Mouse (Mus musculus): ENCODE results near the gene Gcnt1. TPM values are rescaled to one million over a fixed set of nuclear protein-coding genes. Genes with fewer than 3 reads are reported as not detected.

Gene Gcnt1
- total RNA-seq, 2 experiments from 2014 or later, result 4.7 TPM

DNA sequence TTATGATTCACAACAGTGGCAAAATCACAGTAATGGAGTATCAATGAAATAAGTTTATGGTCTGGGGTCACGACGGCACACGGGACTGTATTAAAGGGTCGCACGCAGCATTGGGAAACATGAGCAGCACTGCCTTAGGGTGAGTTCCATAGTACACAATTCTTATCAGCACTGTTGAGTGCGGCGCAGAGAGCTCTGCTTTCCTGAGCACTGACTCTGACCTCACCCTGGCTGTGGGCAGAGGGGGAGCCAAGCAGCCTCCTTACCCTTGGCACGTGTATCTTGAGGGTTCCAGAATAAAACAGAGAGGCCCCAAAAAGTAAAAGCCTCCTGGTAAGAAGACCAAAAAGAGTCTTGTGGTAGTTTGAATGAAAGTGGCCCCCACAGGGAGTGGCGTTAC, 4.1 kb downstream of the Gcnt1 start:
- no peak for DNase-seq (ENCODE audit: low spot score in 2 of 2)

GRCm38 (mm10) chr19:17366364-17367090, 6.1 kb downstream of the Gcnt1 start:
- DNase-seq (ENCODE audit: low spot score in 2 of 2), result no peak

DNA sequence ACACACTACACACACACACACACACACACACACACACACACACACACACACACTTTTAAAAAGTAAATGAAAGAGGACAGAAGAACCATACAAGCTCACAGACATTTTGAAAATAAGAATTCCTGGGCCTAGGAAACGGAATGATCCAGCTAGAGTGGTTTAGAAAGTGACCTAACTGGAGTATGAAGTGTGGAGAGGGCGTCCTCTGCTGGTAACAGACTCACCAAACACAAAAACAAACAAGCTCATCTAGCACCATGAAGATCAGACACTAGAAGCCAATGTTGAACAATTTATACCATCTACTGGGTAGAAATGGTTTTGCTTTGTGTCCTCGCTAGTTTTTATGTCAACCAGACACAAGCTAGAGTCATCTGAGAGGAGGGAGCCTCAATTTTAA, 7.9 kb downstream of the Gcnt1 start:
- peak in 1 of 2 experiments; percentile 13 for DNase-seq (ENCODE audit: low spot score in 2 of 2)

DNA sequence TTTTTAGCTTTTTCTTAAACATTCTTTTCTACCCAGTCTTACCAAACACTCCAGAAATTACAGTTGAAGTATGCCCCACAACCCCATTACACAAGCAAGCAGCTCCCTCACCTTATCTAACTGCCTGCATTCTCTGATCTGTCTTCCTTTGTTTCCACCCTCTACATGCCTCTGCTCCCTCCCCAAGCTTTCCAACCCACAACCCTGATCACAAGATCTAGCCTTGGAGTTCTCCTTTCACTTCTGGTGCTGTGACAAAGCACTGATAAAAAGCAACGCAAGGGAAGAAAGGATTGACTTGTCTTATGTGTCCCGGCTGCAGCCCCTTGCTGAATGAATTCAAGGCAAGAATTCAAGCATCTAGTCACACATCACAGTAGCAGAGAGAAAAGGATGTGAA, 11.5 kb downstream of the Gcnt1 start:
- DNase-seq (ENCODE audit: low spot score in 2 of 2), result no peak

- DNase-seq (ENCODE audit: low spot score in 2 of 2), result no peak
Observed at GRCm38 (mm10) chr19:17359315-17359890, 13.2 kb downstream of the Gcnt1 start.

- no peak for DNase-seq (ENCODE audit: low spot score in 2 of 2)
Observed at GRCm38 (mm10) chr19:17357391-17357790, 15.3 kb downstream of the Gcnt1 start.

DNA sequence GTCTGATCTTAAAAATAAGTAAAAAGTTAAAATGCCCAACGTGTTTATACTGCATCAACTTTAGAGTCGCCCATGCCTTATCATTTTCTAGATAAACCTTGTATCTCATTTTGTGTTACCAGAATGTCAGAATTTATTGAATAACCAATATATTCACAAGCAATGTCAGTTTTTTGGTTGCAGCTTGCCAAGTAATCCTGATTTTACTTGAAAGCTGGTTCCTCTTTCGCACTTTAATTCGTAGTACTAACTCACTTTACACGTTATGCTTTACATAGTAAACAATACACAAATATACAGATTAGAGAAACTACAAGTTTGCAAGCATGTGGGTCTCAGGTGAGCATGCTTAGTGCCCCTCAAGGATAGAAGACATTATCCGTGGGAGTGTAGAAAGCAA, 15.7 kb downstream of the Gcnt1 start:
- DNase-seq (ENCODE audit: low spot score in 2 of 2), result no peak

DNA sequence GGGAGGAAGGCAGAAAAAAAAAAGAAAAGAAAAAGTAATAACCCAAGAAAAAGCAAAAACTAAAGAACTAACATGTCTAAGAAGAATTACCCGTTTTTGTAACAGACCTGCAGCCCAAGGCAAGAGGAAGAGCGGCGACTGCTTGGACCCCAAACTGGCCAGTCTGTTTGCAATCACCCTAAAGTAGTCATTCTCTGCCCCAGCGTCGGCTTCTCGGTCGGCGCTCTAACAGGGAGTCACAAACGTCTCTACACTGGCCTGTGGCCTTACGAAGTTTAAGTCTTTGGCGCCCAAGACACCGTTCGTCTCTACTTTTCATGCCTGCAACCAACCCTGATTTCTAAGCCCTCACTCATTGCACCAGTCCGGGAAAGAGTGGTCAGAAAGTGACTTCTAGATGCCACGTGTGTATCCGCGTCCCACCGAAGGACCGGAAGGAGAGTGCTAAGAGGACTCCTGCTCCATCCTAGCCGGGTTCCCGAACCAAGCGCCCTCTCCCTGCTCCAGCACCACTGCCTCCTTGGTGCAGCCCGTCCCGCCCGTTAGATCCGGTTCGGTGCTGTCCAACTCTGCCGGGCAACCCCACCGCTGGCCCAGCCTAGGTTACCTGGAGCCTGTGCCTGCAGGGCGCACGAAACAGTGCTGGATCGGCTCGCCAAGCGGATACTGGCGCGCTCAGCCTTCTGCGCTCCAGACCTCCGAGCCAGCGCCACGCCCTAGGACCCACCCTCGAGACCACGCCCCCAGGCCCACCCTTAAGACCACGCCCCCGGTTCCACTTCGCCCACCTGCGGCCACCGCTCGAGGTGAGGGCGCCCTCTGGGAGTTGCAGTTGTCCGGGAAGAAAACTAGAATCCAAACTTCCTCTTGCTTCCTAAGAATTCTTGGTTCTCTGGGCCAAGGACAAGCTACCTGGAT, 16.4 kb downstream of the Gcnt1 start:
- peak in 1 of 2 experiments; percentile 45 for DNase-seq (ENCODE audit: low spot score in 2 of 2)

DNA sequence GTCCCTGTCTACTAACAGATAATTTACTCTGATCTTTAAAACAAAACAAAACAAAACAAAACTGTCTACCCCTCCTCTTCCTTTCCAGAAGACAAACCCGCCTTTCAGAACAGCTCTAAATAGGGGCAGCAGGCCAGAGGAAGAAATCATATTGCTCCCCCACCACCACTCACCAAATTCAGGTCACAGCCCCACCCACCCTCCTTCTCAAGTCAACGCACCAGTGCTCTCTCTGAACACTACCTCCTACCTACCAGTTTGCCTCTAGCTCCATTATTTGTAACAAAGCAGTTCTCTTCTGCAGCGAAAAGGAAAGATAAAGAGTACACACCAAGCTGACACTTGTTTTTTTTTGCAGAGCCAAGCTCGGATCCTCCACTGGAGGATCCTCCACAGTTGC, 17.3 kb downstream of the Gcnt1 start:
- no peak for DNase-seq (ENCODE audit: low spot score in 2 of 2)

GRCm38 (mm10) chr19:17354797-17355196, 17.8 kb downstream of the Gcnt1 start:
- no peak for DNase-seq (ENCODE audit: low spot score in 2 of 2)

GRCm38 (mm10) chr19:17354362-17354761, 18.3 kb downstream of the Gcnt1 start:
- no peak for DNase-seq (ENCODE audit: low spot score in 2 of 2)

GRCm38 (mm10) chr19:17353727-17354126, 18.9 kb downstream of the Gcnt1 start:
- no peak for DNase-seq (ENCODE audit: low spot score in 2 of 2)

- no peak for DNase-seq (ENCODE audit: low spot score in 2 of 2)
Observed at GRCm38 (mm10) chr19:17347852-17348251, 24.8 kb downstream of the Gcnt1 start.

DNA sequence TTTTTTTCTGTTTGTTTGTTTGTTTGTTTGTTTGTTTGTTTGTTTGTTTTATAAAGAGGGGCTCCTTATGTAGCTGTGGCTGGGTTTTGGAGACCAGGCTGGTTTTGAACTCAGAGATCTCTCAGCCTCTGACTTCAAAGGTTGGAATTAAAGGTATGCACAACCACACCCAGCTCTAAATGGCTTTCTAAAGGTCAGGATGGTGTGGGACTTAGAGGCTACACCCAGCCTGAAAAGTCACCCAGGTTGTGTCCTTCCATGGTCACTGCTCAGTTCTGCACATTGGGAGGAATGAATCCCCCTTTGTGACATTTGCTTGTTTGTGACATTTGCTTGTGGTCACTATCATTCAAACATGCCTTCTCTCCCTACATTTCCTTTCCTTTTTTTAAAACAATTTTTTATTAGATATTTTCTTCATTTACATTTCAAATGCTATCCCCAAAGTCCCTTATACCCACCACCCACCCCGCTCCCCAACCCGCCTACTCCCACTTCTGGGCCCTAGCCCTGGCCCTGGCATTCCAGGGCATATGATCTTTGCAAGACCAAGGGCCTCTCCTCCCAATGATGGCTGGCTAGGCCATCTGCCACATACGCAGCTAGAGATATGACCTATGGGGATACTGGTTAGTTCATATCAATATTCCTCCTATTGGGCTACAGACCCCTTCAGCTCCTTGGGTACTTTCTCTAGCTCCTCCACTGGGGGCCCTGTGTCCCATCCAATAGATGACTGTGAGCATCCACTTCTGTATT, 25.7 kb downstream of the Gcnt1 start:
- no peak for DNase-seq (ENCODE audit: low spot score in 2 of 2)

GRCm38 (mm10) chr19:17344881-17345280, 27.8 kb downstream of the Gcnt1 start:
- DNase-seq (ENCODE audit: low spot score in 2 of 2), result no peak

GRCm38 (mm10) chr19:17339563-17339962, 33.1 kb downstream of the Gcnt1 start:
- no peak for DNase-seq (ENCODE audit: low spot score in 2 of 2)

DNA sequence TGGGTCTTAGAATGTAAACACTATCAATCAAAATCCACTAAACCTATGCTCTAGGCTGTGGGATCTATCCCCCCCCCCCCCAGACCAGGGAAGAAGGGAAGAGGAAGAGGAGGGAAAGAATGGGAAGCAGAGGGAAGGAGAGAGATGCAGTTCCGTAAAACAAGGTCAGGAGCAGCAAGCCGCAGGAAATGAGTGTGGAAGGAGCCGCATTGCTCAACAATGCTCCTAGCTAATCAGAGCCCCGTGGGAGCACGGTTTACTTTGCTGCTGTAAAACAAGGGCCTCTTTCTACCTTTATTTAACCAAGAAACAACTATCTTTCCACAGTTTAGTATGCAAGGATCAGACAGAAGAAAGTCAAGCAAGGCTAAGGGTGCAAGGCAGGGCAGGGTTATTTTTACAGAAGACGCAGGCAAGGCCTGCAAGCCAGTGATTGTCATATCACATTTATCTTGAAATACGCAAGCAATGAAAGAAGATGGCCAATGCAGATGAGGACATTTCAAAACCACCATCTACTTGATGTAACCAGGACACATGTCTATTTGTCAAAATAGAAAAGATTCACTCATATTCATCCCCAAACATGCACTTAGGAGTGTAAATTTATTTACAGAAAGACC, 35.5 kb downstream of the Gcnt1 start:
- no peak for DNase-seq (ENCODE audit: low spot score in 2 of 2)

DNA sequence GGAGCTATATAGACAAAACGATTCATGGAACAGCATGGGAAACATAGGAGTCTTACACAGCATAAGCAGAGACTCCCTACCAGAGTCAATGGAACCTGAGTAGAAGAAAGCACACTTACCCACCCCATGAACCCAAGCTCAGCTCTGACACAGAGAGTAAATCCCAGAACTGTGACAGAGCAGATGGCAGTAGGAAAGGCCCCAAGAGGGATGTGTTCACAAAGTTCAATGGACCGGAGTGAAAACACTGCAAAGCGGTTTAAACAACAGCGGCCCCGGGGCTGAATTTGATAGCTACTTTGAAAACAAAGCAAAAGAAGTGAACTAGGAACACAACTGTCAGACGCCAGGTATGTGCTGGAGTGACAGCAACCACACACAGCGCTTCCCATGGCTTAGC, 36.0 kb downstream of the Gcnt1 start:
- DNase-seq (ENCODE audit: low spot score in 2 of 2), result no peak

- DNase-seq (ENCODE audit: low spot score in 2 of 2), result no peak
Observed at GRCm38 (mm10) chr19:17334644-17335333, 37.9 kb downstream of the Gcnt1 start.

DNA sequence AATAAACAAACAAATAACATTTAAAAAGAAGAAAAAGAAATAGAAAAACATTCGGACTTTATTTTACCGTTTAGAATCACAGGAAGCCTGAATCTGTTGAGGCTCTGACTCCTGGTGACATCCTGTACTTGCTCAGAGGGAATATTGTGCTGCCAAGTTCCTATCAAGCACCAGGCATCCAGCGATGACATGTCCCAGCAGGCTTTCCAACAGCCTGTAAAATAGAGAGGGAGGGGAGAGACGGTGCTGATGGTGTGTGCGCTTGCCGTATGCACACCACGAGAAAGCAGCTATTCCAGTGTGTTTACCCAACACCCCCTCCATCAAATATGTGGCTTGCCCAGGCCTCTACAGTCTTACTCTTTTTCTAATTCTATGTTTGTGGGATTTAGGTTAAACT, 39.6 kb downstream of the Gcnt1 start:
- DNase-seq (ENCODE audit: low spot score in 2 of 2), result no peak

Data from gastrocnemius, postnatal 4 days (tissue).